Mouse (Mus musculus) CH12.LX (cell line): ENCODE measurements at regions not wholly inside any gene's neighbourhood (a gene's known extent, or its start where the extent isn't known, plus 50 kb on each side); places are given as distances from the start of the nearest gene placed in this dataset.

Source experiments
- DNase-seq: peaks from one replicate; pipeline ENCODE4 v3.0.0-alpha.2; 2013; ENCODE audit errors: extremely low read depth
- H3K27ac ChIP-seq: 2 replicates; pipeline ENCODE4 v1.5.1; 2012; ENCODE audit warnings: low read depth, mild to moderate bottlenecking, control low read depth, moderate library complexity; ENCODE audit not compliant: insufficient read depth
- H3K27me3 ChIP-seq: replicated peaks from 2 replicates; pipeline ENCODE3; 2012; ENCODE audit warnings: inconsistent platforms
- H3K36me3 ChIP-seq, 2 experiments: replicated peaks in 1 of 2; 2 replicates each; pipeline versions ENCODE3 to v1.6.1; 2012; ENCODE audit warnings: inconsistent platforms in 1 of 2, low read length in 1 of 2, mild to moderate bottlenecking in 1 of 2, mixed read lengths in 1 of 2, moderate library complexity in 1 of 2; ENCODE audit not compliant: control insufficient read depth in 1 of 2, insufficient read depth in 1 of 2
- H3K4me1 ChIP-seq, 2 experiments: 2 replicates each; pipeline ENCODE4 v1.6.1; 2012; ENCODE audit warnings: inconsistent platforms in 1 of 2, moderate library complexity in 1 of 2; ENCODE audit not compliant: insufficient read depth in 2 of 2, control insufficient read depth in 1 of 2
- H3K4me2 ChIP-seq: 2 replicates; pipeline ENCODE4 v1.6.1; 2012; ENCODE audit warnings: low read depth, mild to moderate bottlenecking, control low read depth; ENCODE audit not compliant: poor library complexity, insufficient read depth, severe bottlenecking
- H3K4me3 ChIP-seq, 3 experiments: fragments of 150-350 bp in 1 of 3; sonication (generic) in 1 of 3; replicated peaks in 1 of 3; 2 replicates each; pipeline versions ENCODE3 to v1.5.1; 2011 to 2012; ENCODE audit warnings: low read depth in 2 of 3, low read length in 2 of 3, mild to moderate bottlenecking in 2 of 3, moderate library complexity in 2 of 3, control low read depth in 1 of 3, improper control_type of control experiment in 1 of 3, inconsistent platforms in 1 of 3, mixed read lengths in 1 of 3; ENCODE audit not compliant: poor library complexity in 1 of 3
- H3K79me2 ChIP-seq: replicated peaks from 2 replicates; pipeline ENCODE4 v1.6.1; 2012; ENCODE audit warnings: mild to moderate bottlenecking, moderate library complexity; ENCODE audit not compliant: control insufficient read depth, poor library complexity, insufficient read depth, severe bottlenecking; ENCODE audit errors: extremely low read depth
- H3K9ac ChIP-seq: 2 replicates; pipeline ENCODE4 v1.6.1; 2012; ENCODE audit warnings: low read depth, mild to moderate bottlenecking, control low read depth, moderate library complexity; ENCODE audit not compliant: insufficient read depth
- H3K9me3 ChIP-seq: replicated peaks from 2 replicates; pipeline ENCODE3; 2012; ENCODE audit warnings: low read length, inconsistent platforms, mixed read lengths
- BHLHE40 ChIP-seq: IDR thresholded peaks from 2 replicates; pipeline ENCODE4 v1.6.1; 2011; ENCODE audit warnings: mild to moderate bottlenecking, low read depth, low read length, improper control_type of control experiment
- CHD1 ChIP-seq: IDR thresholded peaks from 2 replicates; pipeline ENCODE4 v1.6.1; 2012; ENCODE audit warnings: low read depth, low read length, improper control_type of control experiment, inconsistent platforms
- CHD2 ChIP-seq: IDR thresholded peaks from 2 replicates; pipeline ENCODE4 v1.6.1; 2011; ENCODE audit warnings: low read length, improper control_type of control experiment
- ELF1 ChIP-seq: IDR thresholded peaks from 2 replicates; pipeline ENCODE4 v1.6.1; 2014; ENCODE audit warnings: low read depth, mild to moderate bottlenecking, inconsistent platforms, low read length, improper control_type of control experiment
- ETS1 ChIP-seq: conservative IDR thresholded peaks from 2 replicates; pipeline ENCODE4 v1.6.1; 2012; ENCODE audit warnings: low read depth, mild to moderate bottlenecking, inconsistent platforms, low read length, improper control_type of control experiment, moderate library complexity
- HCFC1 ChIP-seq: IDR thresholded peaks from 2 replicates; pipeline ENCODE4 v1.6.1; 2012; ENCODE audit warnings: low read depth, mild to moderate bottlenecking, inconsistent platforms, low read length, improper control_type of control experiment
- JUND ChIP-seq: conservative IDR thresholded peaks from 2 replicates; pipeline ENCODE4 v1.6.1; 2011; ENCODE audit warnings: low read depth, low read length, improper control_type of control experiment
- KAT2A ChIP-seq: IDR thresholded peaks from 2 replicates; pipeline ENCODE4 v1.6.1; 2012; ENCODE audit warnings: low read length, improper control_type of control experiment, inconsistent platforms; ENCODE audit not compliant: insufficient replicate concordance
- MAFK ChIP-seq: IDR thresholded peaks from 2 replicates; pipeline ENCODE4 v1.6.1; 2011; ENCODE audit warnings: low read length, improper control_type of control experiment; ENCODE audit not compliant: insufficient replicate concordance
- MAZ ChIP-seq: IDR thresholded peaks from 2 replicates; pipeline ENCODE4 v1.6.1; 2012; ENCODE audit warnings: low read depth, mild to moderate bottlenecking, inconsistent platforms, low read length, improper control_type of control experiment, moderate library complexity
- MXI1 ChIP-seq: IDR thresholded peaks from 2 replicates; pipeline ENCODE4 v1.6.1; 2011; ENCODE audit warnings: mild to moderate bottlenecking, low read depth, low read length, improper control_type of control experiment
- MYC ChIP-seq: IDR thresholded peaks from 2 replicates; pipeline ENCODE4 v1.6.1; 2011; ENCODE audit warnings: low read depth, mild to moderate bottlenecking, improper control_type of control experiment, low read length
- NRF1 ChIP-seq: IDR thresholded peaks from 2 replicates; pipeline ENCODE4 v1.6.1; 2014; ENCODE audit warnings: low read depth, mild to moderate bottlenecking, inconsistent platforms, low read length, improper control_type of control experiment, moderate library complexity
- PAX5 ChIP-seq: IDR thresholded peaks from 2 replicates; pipeline ENCODE4 v1.6.1; 2012; ENCODE audit warnings: low read length, inconsistent platforms, mixed read lengths
- POLR2A ChIP-seq: IDR thresholded peaks from 2 replicates; pipeline ENCODE4 v1.6.1; 2011; ENCODE audit warnings: low read depth, mild to moderate bottlenecking, improper control_type of control experiment, low read length
- POLR2AphosphoS2 ChIP-seq: IDR thresholded peaks from 2 replicates; pipeline ENCODE4 v1.6.1; 2011; ENCODE audit warnings: low read depth, low read length, improper control_type of control experiment
- RCOR1 ChIP-seq: conservative IDR thresholded peaks from 2 replicates; pipeline ENCODE4 v1.6.1; 2012; ENCODE audit warnings: low read depth, mild to moderate bottlenecking, inconsistent platforms, low read length, improper control_type of control experiment
- SIN3A ChIP-seq: IDR thresholded peaks from 2 replicates; pipeline ENCODE4 v1.6.1; 2012; ENCODE audit warnings: low read length, improper control_type of control experiment, inconsistent platforms
- SMC3 ChIP-seq: IDR thresholded peaks from 2 replicates; pipeline ENCODE4 v1.6.1; 2011; ENCODE audit warnings: low read depth, low read length, improper control_type of control experiment
- TCF12 ChIP-seq: IDR thresholded peaks from 2 replicates; pipeline ENCODE4 v1.6.1; 2014; ENCODE audit warnings: low read depth, mild to moderate bottlenecking, inconsistent platforms, low read length, improper control_type of control experiment
- UBTF ChIP-seq: IDR thresholded peaks from 2 replicates; pipeline ENCODE4 v1.6.1; 2012; ENCODE audit warnings: low read depth, mild to moderate bottlenecking, inconsistent platforms, low read length, improper control_type of control experiment, moderate library complexity
- USF1 ChIP-seq: IDR thresholded peaks from 2 replicates; pipeline ENCODE4 v1.6.1; 2014; ENCODE audit warnings: low read depth, mild to moderate bottlenecking, inconsistent platforms, low read length, improper control_type of control experiment
- ZKSCAN1 ChIP-seq: IDR thresholded peaks from 2 replicates; pipeline ENCODE4 v1.6.1; 2012; ENCODE audit warnings: low read depth, inconsistent platforms, low read length, improper control_type of control experiment, borderline replicate concordance
- ZMIZ1 ChIP-seq: IDR thresholded peaks from 2 replicates; pipeline ENCODE4 v1.6.1; 2012; ENCODE audit warnings: low read depth, mild to moderate bottlenecking, inconsistent platforms, low read length, improper control_type of control experiment
- ZNF384 ChIP-seq: IDR thresholded peaks from 2 replicates; pipeline ENCODE4 v1.6.1; 2012; ENCODE audit warnings: low read depth, low read length, improper control_type of control experiment, inconsistent platforms
- dilution Hi-C: fragments of 300-500 bp; cut with MboI; formaldehyde crosslinking; loops from 2 replicates; pipeline ENCODE4 v1.14.3; 2020; ENCODE audit warnings: low sequenced_read_pairs; ENCODE audit not compliant: extremely low pct_unique_long_range_greater_than_20kb, extremely low pct_ligation_motif_present
- in situ Hi-C: fragments of 300-500 bp; cut with MboI; formaldehyde crosslinking; loops from 3 replicates; pipeline ENCODE4 v1.14.3; 2019; ENCODE audit warnings: low sequenced_read_pairs, low pct_ligation_motif_present, low pct_unique_long_range_greater_than_20kb, mixed read lengths

DNA sequence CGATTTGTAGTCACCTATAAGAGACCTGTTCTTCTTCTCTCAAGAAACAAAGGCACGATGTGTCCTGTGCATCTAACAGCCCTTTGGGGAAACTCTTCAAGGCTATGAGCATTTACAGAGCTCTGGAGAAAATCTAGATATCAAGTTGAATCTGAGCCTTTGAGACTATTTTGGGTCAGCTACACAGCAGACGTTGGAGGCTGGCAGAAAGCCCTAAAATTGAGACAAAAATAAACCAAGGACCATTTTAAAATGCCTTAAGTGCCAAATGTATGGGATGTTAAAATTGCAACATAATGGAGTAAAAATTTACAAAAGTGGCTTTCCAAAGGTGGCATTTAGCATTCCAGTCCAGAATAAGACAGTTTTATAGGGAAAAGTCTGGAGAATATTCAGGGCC is 187.1 kb downstream of the Tle1 start:
- H3K9me3 ChIP-seq, result peaks cover 57% of the 10 kb centered on the region
- H3K9ac ChIP-seq, result no peak overlapping the region
- dilution Hi-C loops (no loop called here), in situ Hi-C loops (no loop called here)
- no peak overlapping the region for H3K4me2 ChIP-seq
- H3K27ac ChIP-seq, result no peak overlapping the region
- no peaks in the 10 kb centered on the region for H3K27me3 ChIP-seq
- H3K4me1 ChIP-seq, result no peaks in the 10 kb centered on the region
- H3K79me2 ChIP-seq, result no peaks in the 10 kb centered on the region
- no peak overlapping the region for H3K4me3 ChIP-seq
- TF ChIP-seq MXI1 (no peak), ELF1 (no peak), UBTF (no peak), ZNF384 (no peak), SIN3A (no peak), HCFC1 (no peak), CHD1 (no peak), BHLHE40 (no peak), MAFK (no peak), TCF12 (no peak)
- DNase-seq, result no peak
- H3K36me3 ChIP-seq, result no peaks in the 10 kb centered on the region

- peaks cover 51% of the 10 kb centered on the region for H3K9me3 ChIP-seq
- H3K27me3 ChIP-seq, result no peaks in the 10 kb centered on the region
- H3K27ac ChIP-seq, result no peak overlapping the region
- no peak overlapping the region for H3K4me2 ChIP-seq
- H3K9ac ChIP-seq, result no peak overlapping the region
- DNase-seq, result no peak
- in situ Hi-C loops, result no loop called here
- no peaks in the 10 kb centered on the region for H3K79me2 ChIP-seq
- dilution Hi-C loops, result no loop called here
- H3K4me3 ChIP-seq, result no peak overlapping the region
- no peak for TF ChIP-seq TCF12
- TF ChIP-seq CHD1, result no peak
- no peak for TF ChIP-seq SMC3
- no peak for TF ChIP-seq MAFK
- TF ChIP-seq NRF1, result no peak
- no peak for TF ChIP-seq ETS1
- TF ChIP-seq POLR2A, result no peak
- no peak for TF ChIP-seq MAZ
- no peak for TF ChIP-seq KAT2A
- no peak for TF ChIP-seq UBTF
- TF ChIP-seq MYC, result no peak
- TF ChIP-seq ZKSCAN1, result no peak
- no peak for TF ChIP-seq USF1
- TF ChIP-seq CHD2, result no peak
- no peak for TF ChIP-seq ELF1
- TF ChIP-seq JUND, result no peak
- no peak for TF ChIP-seq PAX5
- no peak for TF ChIP-seq POLR2AphosphoS2
- TF ChIP-seq RCOR1, result no peak
- no peak for TF ChIP-seq ZMIZ1
- H3K4me1 ChIP-seq, result no peaks in the 10 kb centered on the region
- no peaks in the 10 kb centered on the region for H3K36me3 ChIP-seq
Observed at GRCm38 (mm10) chr4:72010316-72010715, 190.4 kb downstream of the Tle1 start.
